Mouse (Mus musculus) spleen, adult 18-20 months (tissue): Measurements from ENCODE around the gene Coro6.

ENCODE experiments used
- DNase-seq, 2 experiments: peaks; one replicate each; pipeline ENCODE4 v3.0.0; 2022; ENCODE audit warnings: mixed read lengths in 2 of 2

Coro6 gene

GRCm38 (mm10) chr11:77494344-77494676, 32.1 kb downstream of the Coro6 start:
- no peak for DNase-seq

GRCm38 (mm10) chr11:77494782-77495181, 32.6 kb downstream of the Coro6 start:
- DNase-seq: no peak

GRCm38 (mm10) chr11:77495507-77495906, 33.3 kb downstream of the Coro6 start:
- no peak for DNase-seq

GRCm38 (mm10) chr11:77497341-77497756, 35.1 kb downstream of the Coro6 start:
- DNase-seq: peak in 1 of 2 experiments; percentile 63

GRCm38 (mm10) chr11:77497851-77498250, 35.6 kb downstream of the Coro6 start:
- DNase-seq: no peak

- DNase-seq: no peak
These were observed 36.3 kb downstream of the Coro6 start for GRCm38 (mm10) chr11:77498261-77499139.

- no peak for DNase-seq
These were observed 37.1 kb downstream of the Coro6 start for GRCm38 (mm10) chr11:77499354-77499753.

- DNase-seq: no peak
These were observed 38.4 kb downstream of the Coro6 start for GRCm38 (mm10) chr11:77500361-77501325.

GRCm38 (mm10) chr11:77501392-77501791, 39.2 kb downstream of the Coro6 start:
- peak; percentile 47 to 73 for DNase-seq

GRCm38 (mm10) chr11:77501971-77502370, 39.8 kb downstream of the Coro6 start:
- no peak for DNase-seq

- DNase-seq: no peak
These were observed 40.3 kb downstream of the Coro6 start for GRCm38 (mm10) chr11:77502481-77502880.

GRCm38 (mm10) chr11:77503511-77503910, 41.3 kb downstream of the Coro6 start:
- DNase-seq: no peak

- DNase-seq: no peak
These were observed 42.2 kb downstream of the Coro6 start for GRCm38 (mm10) chr11:77504377-77504776.

GRCm38 (mm10) chr11:77505291-77505980, 43.2 kb downstream of the Coro6 start:
- DNase-seq: no peak

GRCm38 (mm10) chr11:77506273-77506672, 44.1 kb downstream of the Coro6 start:
- no peak for DNase-seq

GRCm38 (mm10) chr11:77506941-77507340, 44.7 kb downstream of the Coro6 start:
- DNase-seq: no peak

- no peak for DNase-seq
These were observed 45.2 kb downstream of the Coro6 start for GRCm38 (mm10) chr11:77507426-77507825.

GRCm38 (mm10) chr11:77508068-77509021, 46.1 kb downstream of the Coro6 start:
- peak; percentile 74 to 89 for DNase-seq

- DNase-seq: no peak
These were observed 49.1 kb downstream of the Coro6 start for GRCm38 (mm10) chr11:77511336-77511735.

GRCm38 (mm10) chr11:77512891-77513810, 50.9 kb downstream of the Coro6 start:
- DNase-seq: peak; percentile 79 to 84

- DNase-seq: no peak
These were observed 51.6 kb downstream of the Coro6 start for GRCm38 (mm10) chr11:77513811-77514170.
